Mouse (Mus musculus) neural tube, embryonic 11.5 days (tissue): ENCODE results near the gene Nfx1. TPM values are rescaled to one million over a fixed set of nuclear protein-coding genes. Genes with fewer than 3 reads are reported as not detected.

Experiments used
- microRNA-seq: library from miRNA; unstranded; fragments of <30 nt; microRNA quantifications from one replicate; pipeline ENCODE4, GENCODE M21; 2016
- polyA plus RNA-seq: library from polyadenylated mRNA; unstranded; fragments of >200 nt; fragmentation: Nextera tagmentation; extraction: Ambion mirVana; gene quantifications from 2 replicates; pipeline ENCODE4 v1.2.1, GENCODE M21; 2014

Nfx1 gene
- polyA plus RNA-seq, 1 experiment from 2014 or later, result 91.5 TPM

Small RNA genes within 50 kb of the gene (microRNA-seq; reads per million reads assigned to microRNA genes)
- 1.6 reads per million for gene Mir3094

Other genes starting within 250 kb of the Nfx1 start
- 694 and 702 TPM in 2 replicates for gene Dnaja1, start 248.8 kb upstream of the Nfx1 start, polyA plus RNA-seq
- gene Smu1, start 213.0 kb upstream of the Nfx1 start, polyA plus RNA-seq, result 186 and 191 TPM in 2 replicates
- gene B4galt1, start 116.9 kb upstream of the Nfx1 start, polyA plus RNA-seq, result 20.0 and 21.2 TPM in 2 replicates
- gene Spink4, start 50.9 kb upstream of the Nfx1 start, polyA plus RNA-seq, result not detected in 2 replicates
- 226 and 241 TPM in 2 replicates for gene Bag1, start 22.6 kb upstream of the Nfx1 start, polyA plus RNA-seq
- 146 and 151 TPM in 2 replicates for gene Chmp5, start 22.5 kb upstream of the Nfx1 start, polyA plus RNA-seq
- not detected in 2 replicates for gene Aqp7, start 77.2 kb downstream of the Nfx1 start, polyA plus RNA-seq
- 0.41 and 0.60 TPM in 2 replicates for gene Aqp3, start 127.3 kb downstream of the Nfx1 start, polyA plus RNA-seq
- 25.1 and 28.7 TPM in 2 replicates for gene Nol6, start 153.5 kb downstream of the Nfx1 start, polyA plus RNA-seq
- 99.5 and 100.0 TPM in 2 replicates for gene Ube2r2, start 164.8 kb downstream of the Nfx1 start, polyA plus RNA-seq